Mouse (Mus musculus) intestine, embryonic 16.5 days (tissue): ENCODE measurements around the gene Robo1. TPM values are rescaled to one million over a fixed set of nuclear protein-coding genes. Genes with fewer than 3 reads are reported as not detected.

Experiments used
- ATAC-seq: fragments of 200-750 bp; cut with Nextera tagmentation; 2 replicates; pipeline ENCODE4 v1.8.0; 2017; ENCODE audit warnings: moderate TSS enrichment, moderate library complexity
- H3K27ac ChIP-seq: fragments of 300-500 bp; sonication (generic); 2 replicates; pipeline ENCODE4 v1.5.1; 2014; ENCODE audit warnings: mild to moderate bottlenecking, low read length
- H3K27me3 ChIP-seq: fragments of 300-500 bp; sonication (generic); replicated peaks from 2 replicates; pipeline ENCODE4 v1.6.1; 2014; ENCODE audit warnings: low read length, control low read depth, mixed read lengths; ENCODE audit not compliant: control insufficient read depth, insufficient read depth
- H3K36me3 ChIP-seq: fragments of 300-500 bp; sonication (generic); 2 replicates; pipeline ENCODE4 v1.6.1; 2014; ENCODE audit warnings: low read length, control low read depth; ENCODE audit not compliant: control insufficient read depth, insufficient read depth
- H3K4me1 ChIP-seq: fragments of 300-500 bp; sonication (generic); 2 replicates; pipeline ENCODE4 v1.6.1; 2014; ENCODE audit warnings: low read length, control low read depth, mixed read lengths; ENCODE audit not compliant: control insufficient read depth, insufficient read depth
- H3K4me2 ChIP-seq: fragments of 300-500 bp; sonication (generic); 2 replicates; pipeline ENCODE4 v1.6.1; 2014; ENCODE audit warnings: low read depth, low read length, control low read depth
- H3K4me3 ChIP-seq: fragments of 300-500 bp; sonication (generic); 2 replicates; pipeline ENCODE4 v1.5.1; 2014; ENCODE audit warnings: mild to moderate bottlenecking, low read length
- H3K9ac ChIP-seq: fragments of 300-500 bp; sonication (generic); 2 replicates; pipeline ENCODE4 v1.6.1; 2014; ENCODE audit warnings: low read depth, low read length
- H3K9me3 ChIP-seq: fragments of 300-500 bp; sonication (generic); 2 replicates; pipeline ENCODE4 v1.6.1; 2016; ENCODE audit warnings: low read length, control low read depth; ENCODE audit not compliant: control insufficient read depth
- WGBS: fragments of 180-500 bp; shearing (Covaris S2); extraction: QIAGEN DNeasy Blood & Tissue Kit; methylation state at CpG from one replicate; pipeline ENCODE4 v1.1.7; 2014; 5-methylcytosine and 5-hydroxymethylcytosine counted together
- polyA plus RNA-seq: library from polyadenylated mRNA; unstranded; fragments of >200 nt; fragmentation: Nextera tagmentation; extraction: Ambion mirVana; gene quantifications from 2 replicates; pipeline ENCODE4 v1.2.1, GENCODE M21; 2015

Robo1 gene
- polyA plus RNA-seq, 1 experiment from 2014 or later = 10.9 TPM

DNA sequence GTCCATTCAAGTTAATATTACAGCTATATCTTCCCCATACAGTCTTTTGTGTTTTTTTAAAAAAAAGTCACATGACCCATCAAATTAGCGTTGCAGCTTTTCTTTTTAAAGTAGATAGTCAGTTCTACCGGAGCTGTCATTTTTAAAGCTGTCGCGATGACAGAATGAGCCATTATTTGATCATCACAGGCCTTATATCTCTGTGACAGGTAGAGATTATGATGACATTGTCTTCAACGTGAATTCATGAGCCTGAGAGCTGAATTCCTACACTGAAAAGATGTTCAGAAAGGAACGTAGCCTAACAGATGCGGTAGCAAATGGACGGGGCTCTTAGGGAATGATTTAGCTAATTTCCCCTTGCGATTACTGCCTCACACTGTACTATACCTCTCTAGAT lies 581.3 kb downstream of the Robo1 start:
- Histone ChIP-seq H3K4me1 (no peaks in the 10 kb centered on the region), H3K4me3 (no peak overlapping the region), H3K27me3 (no peaks in the 10 kb centered on the region), H3K36me3 (no peaks in the 10 kb centered on the region), H3K9ac (no peak overlapping the region), H3K27ac (no peak overlapping the region), H3K4me2 (no peak overlapping the region), H3K9me3 (no peaks in the 10 kb centered on the region)
- no peak for ATAC-seq
- WGBS = 83% methylated on average over 9 of the region's 9 CpGs

DNA sequence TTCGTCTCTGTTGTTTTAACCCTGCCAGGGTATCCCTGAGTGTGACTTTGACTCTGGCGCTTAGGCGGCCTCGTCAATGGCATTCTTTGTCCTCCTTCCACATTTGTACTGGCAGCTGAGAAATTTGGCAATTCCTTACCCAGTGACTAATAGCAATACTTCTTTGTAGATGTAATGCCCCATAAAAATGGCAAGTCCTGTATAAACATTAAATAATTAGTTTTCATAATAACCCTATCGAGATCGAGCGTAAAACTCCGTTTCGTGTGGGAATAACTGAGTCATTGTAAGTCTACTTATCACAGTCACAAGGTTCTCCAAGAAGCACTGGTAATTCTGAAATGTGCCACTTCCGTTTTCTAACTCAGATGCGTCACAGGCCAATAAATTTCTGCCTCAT lies 589.0 kb downstream of the Robo1 start:
- Histone ChIP-seq H3K36me3 (no peaks in the 10 kb centered on the region), H3K4me2 (no peak overlapping the region), H3K27ac (no peak overlapping the region), H3K4me3 (no peak overlapping the region), H3K27me3 (no peaks in the 10 kb centered on the region), H3K9ac (no peak overlapping the region), H3K9me3 (no peaks in the 10 kb centered on the region), H3K4me1 (no peaks in the 10 kb centered on the region)
- ATAC-seq = no peak
- WGBS = 83% methylated on average over 11 of the region's 11 CpGs

DNA sequence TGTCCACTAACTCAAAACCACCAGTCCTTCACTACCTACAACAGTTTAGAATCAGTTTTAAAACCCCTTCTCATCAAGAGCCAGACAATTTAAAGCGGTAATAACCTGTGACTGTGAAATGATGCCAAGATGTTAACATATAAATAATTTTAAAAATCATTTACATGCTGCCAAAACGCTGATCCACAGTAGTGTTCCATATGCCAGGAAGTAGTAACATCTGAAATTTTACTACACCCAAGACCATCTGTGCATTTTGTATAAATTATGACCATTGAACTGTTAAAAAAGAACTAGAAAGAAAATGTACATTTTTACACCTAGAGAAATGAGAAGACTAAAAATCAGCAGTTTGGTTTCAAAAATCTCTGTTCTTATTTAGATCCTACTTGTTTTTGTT lies 600.8 kb downstream of the Robo1 start:
- Histone ChIP-seq H3K27me3 (no peaks in the 10 kb centered on the region), H3K4me3 (no peak overlapping the region), H3K36me3 (no peaks in the 10 kb centered on the region), H3K9ac (no peak overlapping the region), H3K4me2 (no peak overlapping the region), H3K4me1 (no peaks in the 10 kb centered on the region), H3K27ac (no peak overlapping the region), H3K9me3 (no peaks in the 10 kb centered on the region)
- no peak for ATAC-seq
- WGBS = 68% methylated on average over 2 of the region's 2 CpGs

DNA sequence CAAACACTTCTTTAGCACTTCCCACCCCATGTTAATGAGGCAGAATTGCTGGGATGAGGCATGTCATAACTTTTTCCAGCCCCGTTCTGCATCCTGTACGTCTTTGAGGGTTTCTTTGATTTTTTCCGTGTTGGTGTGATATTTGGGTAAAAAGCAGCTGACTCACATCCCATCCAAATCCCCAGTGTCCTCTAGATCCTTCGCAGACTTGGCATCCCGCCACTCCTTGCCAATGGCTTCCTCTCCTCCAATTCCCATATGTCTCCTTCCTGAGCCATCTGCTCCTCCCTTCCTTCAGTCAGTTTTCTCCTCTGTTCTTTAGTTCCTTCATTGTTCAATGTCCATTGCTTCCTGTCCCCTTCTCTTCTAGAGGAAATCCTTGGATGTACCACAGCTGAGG lies 605.0 kb downstream of the Robo1 start:
- Histone ChIP-seq H3K4me3 (no peak overlapping the region), H3K9me3 (no peaks in the 10 kb centered on the region), H3K9ac (no peak overlapping the region), H3K36me3 (no peaks in the 10 kb centered on the region), H3K27ac (no peak overlapping the region), H3K4me1 (no peaks in the 10 kb centered on the region), H3K4me2 (no peak overlapping the region), H3K27me3 (no peaks in the 10 kb centered on the region)
- WGBS = 59% methylated on average over 5 of the region's 5 CpGs
- no peak for ATAC-seq

DNA sequence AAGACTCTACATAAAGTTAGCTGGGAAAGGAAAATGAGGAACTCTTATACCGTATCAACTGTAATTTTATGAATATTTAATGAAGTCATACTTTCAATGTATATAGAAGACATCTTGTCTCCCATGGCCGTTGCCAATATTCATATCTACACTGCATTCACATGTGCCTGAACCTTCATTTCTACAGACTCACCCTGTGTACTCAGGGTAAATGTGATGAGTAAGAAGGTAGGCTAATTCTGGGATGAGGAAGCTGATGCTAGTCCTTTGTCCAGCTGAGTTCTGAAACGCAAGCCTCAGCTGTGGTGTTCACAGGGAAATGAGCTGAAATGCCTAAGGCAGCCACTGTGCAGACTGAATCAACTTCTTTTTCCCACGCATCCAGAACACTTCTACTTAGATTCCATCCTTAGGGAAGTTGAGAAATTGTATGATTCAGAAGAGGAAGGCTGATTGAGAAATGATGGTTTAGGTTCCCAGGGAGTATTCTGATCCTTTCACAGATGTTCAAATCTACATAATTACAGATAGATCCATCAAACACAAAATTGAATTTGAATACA lies 606.0 kb downstream of the Robo1 start:
- no peak overlapping the region for H3K4me3 ChIP-seq
- H3K27me3 ChIP-seq = no peaks in the 10 kb centered on the region
- H3K4me1 ChIP-seq = no peaks in the 10 kb centered on the region
- no peaks in the 10 kb centered on the region for H3K36me3 ChIP-seq
- 81% methylated on average over 4 of the region's 4 CpGs for WGBS
- no peak overlapping the region for H3K4me2 ChIP-seq
- no peak overlapping the region for H3K27ac ChIP-seq
- no peak overlapping the region for H3K9ac ChIP-seq
- H3K9me3 ChIP-seq = no peaks in the 10 kb centered on the region
- no peak for ATAC-seq

DNA sequence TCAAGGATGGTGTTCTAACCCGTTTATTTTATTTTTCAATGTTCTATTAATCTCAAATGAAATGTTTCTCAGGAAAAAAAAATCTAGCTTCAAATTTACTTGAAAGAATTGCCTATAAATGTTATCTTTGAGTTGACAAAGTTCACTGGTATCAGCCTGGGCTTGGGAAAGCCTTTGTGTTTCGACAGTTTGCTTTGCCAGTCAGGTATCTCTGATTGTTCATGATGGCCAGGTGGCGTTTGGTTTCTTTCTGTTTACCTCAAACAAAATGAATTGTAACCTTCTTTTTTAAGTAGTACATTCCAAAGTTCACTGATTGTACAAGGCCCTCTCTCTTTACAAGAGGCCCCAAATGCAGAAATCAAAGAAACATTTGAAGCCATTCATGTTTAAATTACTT lies 611.9 kb downstream of the Robo1 start:
- peak; percentile 48 for ATAC-seq

DNA sequence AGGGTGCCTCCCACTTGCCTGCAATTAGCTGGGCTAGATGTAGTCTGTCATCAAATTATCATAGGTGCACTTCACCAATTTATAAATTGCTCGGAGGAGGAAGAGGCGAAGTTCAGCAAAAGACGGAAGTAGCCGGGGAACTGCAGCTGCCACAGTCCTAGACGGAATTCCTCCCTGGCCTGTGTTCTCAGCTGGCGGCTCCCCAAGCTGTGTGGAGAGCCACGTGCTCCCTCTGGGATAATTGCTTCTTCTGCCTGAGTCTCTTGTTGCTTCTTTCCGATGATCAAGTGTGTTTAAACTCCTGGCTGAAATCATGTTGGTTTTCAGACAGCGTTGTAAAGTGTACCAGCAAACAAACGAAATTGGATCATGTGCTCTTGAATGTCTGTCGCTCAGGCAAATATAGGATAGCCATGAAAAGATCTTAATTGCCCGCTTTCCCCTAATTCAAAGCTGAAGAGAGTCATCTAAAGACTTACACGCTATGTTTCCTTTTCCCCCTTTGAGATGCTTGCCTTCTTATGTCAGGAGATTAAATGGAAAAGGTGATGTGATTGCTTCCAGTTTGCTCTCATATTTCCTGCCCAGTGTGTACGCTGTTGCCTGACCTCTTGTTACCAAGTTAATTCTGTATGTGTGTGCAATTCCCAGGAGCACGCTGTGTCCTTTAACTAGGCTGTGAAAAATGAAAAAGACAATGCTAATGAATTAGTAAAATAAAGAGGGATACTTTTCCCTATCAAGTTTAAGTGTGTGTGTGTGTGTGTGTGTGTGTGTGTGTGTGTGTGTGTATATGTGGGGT lies 616.5 kb downstream of the Robo1 start:
- Histone ChIP-seq H3K27me3 (no peaks in the 10 kb centered on the region), H3K9ac (0 out of 2 replicates have a peak overlapping the region, but pooled peaks have one; percentile 12), H3K27ac (no peak overlapping the region), H3K4me3 (peak overlapping the region; percentile 18; the same call in 1 of the 2 replicates), H3K4me2 (peak overlapping the region; percentile 39), H3K9me3 (no peaks in the 10 kb centered on the region), H3K4me1 (peaks cover 7% of the 10 kb centered on the region), H3K36me3 (no peaks in the 10 kb centered on the region)
- 16% methylated on average over 15 of the region's 15 CpGs for WGBS
- peak; percentile 95 for ATAC-seq

More for the DNA sequence above, 611.9 kb downstream of the Robo1 start:
- H3K9me3 ChIP-seq = no peaks in the 10 kb centered on the region
- no peaks in the 10 kb centered on the region for H3K36me3 ChIP-seq
- no peak overlapping the region for H3K4me2 ChIP-seq
- WGBS = 53% methylated on average over 3 of the region's 3 CpGs
- H3K4me3 ChIP-seq = no peak overlapping the region
- H3K27me3 ChIP-seq = no peaks in the 10 kb centered on the region
- no peak overlapping the region for H3K9ac ChIP-seq
- H3K27ac ChIP-seq = no peak overlapping the region
- peaks cover 4% of the 10 kb centered on the region for H3K4me1 ChIP-seq

DNA sequence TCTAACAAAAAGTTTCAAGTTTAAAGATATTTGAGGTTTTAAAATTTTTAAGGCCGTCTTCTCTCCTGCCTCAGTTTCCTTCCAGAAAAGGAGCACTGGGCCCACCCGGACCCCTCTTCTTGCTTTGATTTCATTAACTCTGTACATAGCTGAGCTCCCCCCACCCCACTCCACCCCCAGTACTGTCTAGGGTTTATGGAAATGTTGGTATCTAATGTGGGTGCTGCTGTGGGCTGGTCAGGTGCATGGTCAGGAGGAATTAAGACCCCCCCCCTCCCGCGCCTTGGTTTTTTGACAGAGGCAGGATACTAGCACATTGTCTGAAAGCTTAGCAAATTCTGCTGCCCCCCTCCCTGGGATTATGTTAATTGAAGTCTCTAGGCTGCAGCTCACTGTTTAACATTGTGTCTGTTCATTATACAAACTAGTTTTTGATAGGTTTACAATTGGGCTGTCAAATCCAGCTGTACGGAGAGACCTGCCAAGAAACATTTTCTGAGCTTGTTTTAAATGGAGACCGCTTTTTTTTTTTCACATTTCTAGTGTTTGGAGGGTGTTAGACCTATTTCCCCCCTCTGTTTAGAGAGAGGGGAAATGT lies 620.5 kb downstream of the Robo1 start:
- Histone ChIP-seq H3K4me3 (no peak overlapping the region), H3K4me2 (no peak overlapping the region), H3K9ac (no peak overlapping the region), H3K4me1 (peaks cover 7% of the 10 kb centered on the region), H3K27me3 (no peaks in the 10 kb centered on the region), H3K36me3 (no peaks in the 10 kb centered on the region), H3K9me3 (no peaks in the 10 kb centered on the region), H3K27ac (no peak overlapping the region)
- WGBS = 54% methylated on average over 6 of the region's 6 CpGs
- ATAC-seq = no peak; the same call in none of the 2 replicates

DNA sequence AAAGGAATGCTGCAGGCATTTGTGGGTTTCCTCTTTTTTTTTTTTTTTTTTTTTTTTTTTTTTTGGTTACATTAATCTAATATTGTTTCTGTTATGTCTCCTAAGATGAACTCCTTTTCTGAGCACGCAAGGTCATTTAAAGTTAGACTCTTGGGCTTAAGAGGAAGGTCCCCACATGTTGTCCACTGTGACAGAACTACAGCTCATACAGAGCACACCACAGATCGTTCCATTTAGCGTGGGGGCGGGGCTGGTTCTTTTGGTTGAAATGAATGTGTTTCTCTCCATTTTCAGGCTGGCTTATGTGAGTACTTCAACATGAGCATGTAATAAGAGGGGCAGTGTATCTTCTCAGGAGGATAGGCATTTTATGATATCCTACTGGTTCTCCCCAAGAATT lies 622.8 kb downstream of the Robo1 start:
- WGBS = 53% methylated on average over 4 of the region's 4 CpGs
- no peaks in the 10 kb centered on the region for H3K36me3 ChIP-seq
- H3K27me3 ChIP-seq = no peaks in the 10 kb centered on the region
- no peaks in the 10 kb centered on the region for H3K9me3 ChIP-seq
- peak; percentile 18; the same call in 1 of the 2 replicates for ATAC-seq
- H3K4me3 ChIP-seq = no peak overlapping the region
- no peak overlapping the region for H3K9ac ChIP-seq
- no peak overlapping the region for H3K27ac ChIP-seq
- no peak overlapping the region for H3K4me2 ChIP-seq
- H3K4me1 ChIP-seq = 0 out of 2 replicates have a peak, but pooled peaks cover 3% of the 10 kb centered on the region
